Mouse (Mus musculus): ENCODE results near the gene Olfr322. TPM values are rescaled to one million over a fixed set of nuclear protein-coding genes. Genes with fewer than 3 reads are reported as not detected.

Olfr322 gene
- polyA plus RNA-seq (2012; ENCODE audit: insufficient read depth, insufficient read length, missing spikeins) = not detected in 2 replicates

DNA sequence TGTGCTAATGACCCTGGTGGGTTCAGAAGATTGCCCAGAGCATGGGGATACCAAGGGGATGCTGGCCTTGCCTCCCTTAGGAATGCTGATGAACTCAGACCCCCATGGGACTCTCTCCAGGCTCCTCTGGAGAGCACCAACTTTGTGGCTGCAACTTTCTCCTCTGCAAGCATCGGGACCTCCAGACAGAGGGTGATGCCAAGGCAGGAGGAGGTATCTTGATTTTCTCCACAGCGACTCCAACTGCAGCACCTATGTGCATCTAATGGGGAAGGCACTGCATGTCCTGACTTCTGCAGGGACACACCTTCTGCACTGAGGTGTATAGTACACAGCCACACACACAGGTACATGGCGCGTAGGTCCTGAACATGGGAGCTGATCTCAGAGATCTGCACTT is at the start of gene Olfr322:
Olfr322 (plus strand) TSS at position 187 of the 400 bp plus-strand sequence.
- Histone ChIP-seq H3K4me3 (ENCODE audit: insufficient read depth, low read depth, low read length) (no peak within 1 kb of the TSS), H3K27ac (replicated peaks; ENCODE audit: low read depth, low read length) (no peak within 1 kb of the TSS), H3K4me1 (ENCODE audit: control insufficient read depth, insufficient read depth, insufficient read length, low read length) (no peaks in the 10 kb centered on the region)

- no peak overlapping the region for H3K27ac ChIP-seq (replicated peaks; ENCODE audit: low read depth, low read length)
- no peak overlapping the region for H3K4me3 ChIP-seq (ENCODE audit: insufficient read depth, low read depth, low read length)
- H3K4me1 ChIP-seq (ENCODE audit: control insufficient read depth, insufficient read depth, insufficient read length, low read length) = no peaks in the 10 kb centered on the region
These were observed 45.2 kb upstream of the Olfr322 start for GRCm38 (mm10) chr11:58613359-58613758.

GRCm38 (mm10) chr11:58614526-58614925 is 44.1 kb upstream of the Olfr322 start:
- Histone ChIP-seq H3K27ac (replicated peaks; ENCODE audit: low read depth, low read length) (no peak overlapping the region), H3K4me3 (ENCODE audit: insufficient read depth, low read depth, low read length) (no peak overlapping the region), H3K4me1 (ENCODE audit: control insufficient read depth, insufficient read depth, insufficient read length, low read length) (no peaks in the 10 kb centered on the region)

- Histone ChIP-seq H3K4me3 (ENCODE audit: insufficient read depth, low read depth, low read length) (no peak within 1 kb of the TSS), H3K4me1 (ENCODE audit: control insufficient read depth, insufficient read depth, insufficient read length, low read length) (no peaks in the 10 kb centered on the region), H3K27ac (replicated peaks; ENCODE audit: low read depth, low read length) (no peak within 1 kb of the TSS)
These were observed 42.6 kb upstream of the Olfr322 start, which contains the start of gene 2210407C18Rik for GRCm38 (mm10) chr11:58615975-58616374. Gene 2210407C18Rik, minus strand, starts transcription at chr11:58616075.

DNA sequence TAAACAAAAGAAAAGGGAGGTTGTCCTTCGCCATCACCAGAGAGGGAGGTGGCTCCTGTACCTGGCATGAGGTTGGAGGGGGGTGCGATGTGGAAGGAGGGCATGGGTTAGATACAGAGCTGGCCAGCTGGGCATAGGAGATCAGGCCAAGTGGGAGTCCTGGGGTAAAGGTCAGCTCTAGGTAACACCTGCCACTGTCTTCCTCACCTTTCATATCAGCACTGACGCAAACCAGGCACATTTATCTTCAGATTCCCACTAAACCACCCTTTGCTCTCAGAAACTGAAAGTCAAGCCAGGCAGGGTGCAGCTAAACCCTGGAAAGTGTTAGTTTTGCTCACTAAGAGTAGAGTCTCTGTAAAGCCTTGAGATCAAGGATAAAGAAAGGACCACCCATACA is 40.2 kb upstream of the Olfr322 start:
- Histone ChIP-seq H3K27ac (replicated peaks; ENCODE audit: low read depth, low read length) (no peak overlapping the region), H3K4me1 (ENCODE audit: control insufficient read depth, insufficient read depth, insufficient read length, low read length) (no peaks in the 10 kb centered on the region), H3K4me3 (ENCODE audit: insufficient read depth, low read depth, low read length) (no peak overlapping the region)

DNA sequence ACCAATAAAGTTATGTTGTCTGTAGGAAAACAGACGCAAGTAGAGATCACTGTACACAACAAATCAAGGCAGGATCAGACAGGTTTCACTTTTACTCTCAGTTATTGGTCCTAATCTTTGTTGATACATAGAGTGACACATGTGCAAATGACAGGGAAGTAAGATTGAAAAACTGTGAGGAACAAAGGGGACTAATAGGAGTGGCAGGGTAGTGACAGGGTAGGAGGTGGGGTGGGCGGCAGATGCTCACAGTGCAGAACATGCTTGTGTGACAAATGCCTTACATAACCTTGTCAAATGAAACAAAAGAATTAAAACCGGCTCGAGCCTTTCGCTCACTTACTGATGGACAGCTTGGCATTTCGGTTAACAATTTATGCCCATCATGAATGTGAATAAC is 39.8 kb upstream of the Olfr322 start:
- H3K4me3 ChIP-seq (ENCODE audit: insufficient read depth, low read depth, low read length) = no peak overlapping the region
- no peak overlapping the region for H3K27ac ChIP-seq (replicated peaks; ENCODE audit: low read depth, low read length)
- no peaks in the 10 kb centered on the region for H3K4me1 ChIP-seq (ENCODE audit: control insufficient read depth, insufficient read depth, insufficient read length, low read length)

GRCm38 (mm10) chr11:58626146-58626545 is 32.4 kb upstream of the Olfr322 start:
- H3K27ac ChIP-seq (replicated peaks; ENCODE audit: low read depth, low read length) = no peak overlapping the region
- H3K4me3 ChIP-seq (ENCODE audit: insufficient read depth, low read depth, low read length) = no peak overlapping the region
- no peaks in the 10 kb centered on the region for H3K4me1 ChIP-seq (ENCODE audit: control insufficient read depth, insufficient read depth, insufficient read length, low read length)

DNA sequence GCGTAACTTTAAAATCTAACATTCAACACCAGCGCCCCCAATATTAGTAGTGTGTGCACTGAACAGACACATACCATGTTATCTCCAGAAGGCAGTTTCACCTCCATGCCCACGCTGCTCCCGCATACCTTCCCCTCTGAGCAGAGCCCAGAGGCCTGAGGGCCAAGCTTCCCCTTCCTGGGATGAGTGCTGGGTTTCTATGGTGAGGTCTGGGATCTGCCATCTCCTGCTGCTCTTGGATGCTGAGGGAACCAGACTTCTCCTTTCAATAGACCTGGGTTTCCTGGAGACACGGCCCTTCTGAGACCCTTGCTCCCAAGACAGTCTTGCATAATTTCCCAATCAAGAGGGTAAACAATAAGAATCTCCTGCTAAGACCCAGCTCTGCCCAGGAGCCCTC is 28.2 kb upstream of the Olfr322 start, which contains the start of gene Olfr323:
Olfr323 (minus strand) TSS at position 101 of the 400 bp plus-strand sequence.
- Histone ChIP-seq H3K4me3 (ENCODE audit: insufficient read depth, low read depth, low read length) (no peak within 1 kb of the TSS), H3K27ac (replicated peaks; ENCODE audit: low read depth, low read length) (no peak within 1 kb of the TSS), H3K4me1 (ENCODE audit: control insufficient read depth, insufficient read depth, insufficient read length, low read length) (no peaks in the 10 kb centered on the region)

DNA sequence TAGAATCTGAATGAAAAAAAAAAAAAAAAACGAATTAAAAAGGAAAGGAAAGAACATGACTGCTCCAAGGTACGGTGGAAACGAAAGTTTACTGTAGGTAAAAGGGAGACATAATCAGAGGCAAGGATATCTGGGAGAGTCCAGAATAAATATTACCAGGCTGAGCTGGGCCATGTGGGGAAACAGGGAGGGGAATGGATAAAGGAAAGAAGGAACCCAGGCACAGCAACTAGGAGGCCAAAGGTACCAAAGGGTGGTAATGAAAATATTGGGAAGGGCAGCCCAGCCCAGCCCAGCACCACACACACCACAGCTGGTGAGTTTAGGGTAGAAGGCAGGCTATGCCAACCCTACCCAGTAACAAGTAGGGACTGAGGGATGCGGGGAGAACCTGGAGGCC is 23.7 kb upstream of the Olfr322 start:
- H3K4me1 ChIP-seq (ENCODE audit: control insufficient read depth, insufficient read depth, insufficient read length, low read length) = no peaks in the 10 kb centered on the region; the same call in 1 of the 2 replicates
- H3K4me3 ChIP-seq (ENCODE audit: insufficient read depth, low read depth, low read length) = no peak overlapping the region
- H3K27ac ChIP-seq (replicated peaks; ENCODE audit: low read depth, low read length) = no peak overlapping the region

GRCm38 (mm10) chr11:58636376-58636977 is 22.1 kb upstream of the Olfr322 start:
- no peak overlapping the region for H3K4me3 ChIP-seq (ENCODE audit: insufficient read depth, low read depth, low read length)
- H3K27ac ChIP-seq (replicated peaks; ENCODE audit: low read depth, low read length) = no peak overlapping the region
- H3K4me1 ChIP-seq (ENCODE audit: control insufficient read depth, insufficient read depth, insufficient read length, low read length) = no peaks in the 10 kb centered on the region; the same call in 1 of the 2 replicates

- Histone ChIP-seq H3K4me1 (ENCODE audit: control insufficient read depth, insufficient read depth, insufficient read length, low read length) (no peaks in the 10 kb centered on the region; the same call in 1 of the 2 replicates), H3K27ac (replicated peaks; ENCODE audit: low read depth, low read length) (no peak overlapping the region), H3K4me3 (ENCODE audit: insufficient read depth, low read depth, low read length) (no peak overlapping the region)
These were observed 20.3 kb upstream of the Olfr322 start for GRCm38 (mm10) chr11:58638176-58638701.

DNA sequence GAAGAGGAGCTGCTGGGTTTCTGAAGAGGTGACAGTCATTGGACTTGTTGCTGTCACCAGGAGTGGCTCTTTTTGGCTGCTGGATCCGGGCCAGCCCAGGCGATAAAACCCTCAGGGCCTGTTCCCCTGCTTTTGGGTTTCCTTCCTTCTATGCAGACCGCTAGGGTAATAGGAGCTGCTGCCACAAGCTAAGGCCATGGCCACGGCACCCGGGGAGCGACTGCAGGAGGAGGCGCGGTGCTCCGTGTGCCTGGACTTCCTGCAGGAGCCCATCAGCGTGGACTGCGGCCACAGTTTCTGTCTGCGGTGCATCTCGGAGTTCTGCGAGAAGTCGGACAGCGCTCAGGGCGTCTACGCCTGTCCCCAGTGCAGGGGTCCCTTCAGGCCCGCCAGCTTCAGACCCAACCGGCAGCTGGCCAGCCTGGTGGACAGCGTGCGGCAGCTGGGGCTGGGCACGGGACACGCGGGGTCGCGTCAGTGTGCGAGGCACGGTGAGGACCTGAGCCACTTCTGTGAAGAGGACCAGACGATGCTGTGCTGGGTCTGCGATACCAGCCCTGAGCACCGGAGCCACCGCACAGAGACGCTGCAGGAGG is 18.2 kb upstream of the Olfr322 start, which contains the start of gene Trim58:
Trim58 (plus strand) TSS at position 194 of the 596 bp plus-strand sequence.
- Histone ChIP-seq H3K27ac (replicated peaks; ENCODE audit: low read depth, low read length) (no peak within 1 kb of the TSS), H3K4me3 (ENCODE audit: insufficient read depth, low read depth, low read length) (peak within 1 kb of the TSS; percentile 15; the same call in 1 of the 2 replicates), H3K4me1 (ENCODE audit: control insufficient read depth, insufficient read depth, insufficient read length, low read length) (no peaks in the 10 kb centered on the region; the same call in 1 of the 2 replicates)

DNA sequence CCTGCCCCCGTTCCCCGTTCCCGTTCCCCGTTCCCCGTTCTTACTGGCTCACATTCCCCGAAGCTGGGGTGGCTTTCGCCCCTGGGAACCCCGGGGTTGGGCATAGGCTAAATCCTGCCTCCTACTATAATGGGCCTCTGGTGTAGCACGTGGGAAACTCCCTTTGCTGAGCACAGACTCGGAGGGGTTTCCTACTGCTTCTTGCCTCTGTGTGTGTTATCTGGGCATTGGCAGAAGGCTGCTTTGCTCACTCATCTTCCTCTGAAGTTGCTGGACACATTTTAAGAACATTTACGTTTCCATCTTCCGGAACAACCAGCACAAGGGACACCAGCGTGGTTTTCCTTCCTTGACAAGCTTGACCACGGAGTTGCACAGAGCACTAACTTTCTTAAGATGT is 17.5 kb upstream of the Olfr322 start:
- H3K27ac ChIP-seq (replicated peaks; ENCODE audit: low read depth, low read length) = no peak overlapping the region
- H3K4me1 ChIP-seq (ENCODE audit: control insufficient read depth, insufficient read depth, insufficient read length, low read length) = no peaks in the 10 kb centered on the region; the same call in 1 of the 2 replicates
- H3K4me3 ChIP-seq (ENCODE audit: insufficient read depth, low read depth, low read length) = no peak overlapping the region

- Histone ChIP-seq H3K4me1 (ENCODE audit: control insufficient read depth, insufficient read depth, insufficient read length, low read length) (no peaks in the 10 kb centered on the region), H3K4me3 (ENCODE audit: insufficient read depth, low read depth, low read length) (no peak overlapping the region), H3K27ac (replicated peaks; ENCODE audit: low read depth, low read length) (no peak overlapping the region)
These were observed 16.8 kb upstream of the Olfr322 start for GRCm38 (mm10) chr11:58641638-58642358.

DNA sequence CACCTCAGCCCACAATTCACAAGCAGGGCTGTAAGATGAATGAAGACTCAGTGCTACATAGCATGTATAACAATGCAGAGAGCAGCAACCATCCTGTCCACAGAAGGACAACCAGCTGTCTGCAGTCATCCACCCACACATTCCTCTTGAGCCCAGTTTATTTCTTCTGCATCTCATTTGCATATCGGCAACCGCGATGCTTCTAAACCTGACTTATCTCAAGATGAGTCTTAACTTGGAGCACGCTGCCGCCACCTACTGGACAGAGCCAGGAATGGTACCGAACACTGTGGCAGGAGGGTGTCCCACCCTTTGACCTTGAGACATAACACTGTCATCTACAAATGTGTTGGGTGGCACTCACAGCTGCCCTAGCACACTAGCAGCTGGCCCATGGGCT is 15.2 kb upstream of the Olfr322 start:
- H3K4me3 ChIP-seq (ENCODE audit: insufficient read depth, low read depth, low read length) = no peak overlapping the region
- H3K4me1 ChIP-seq (ENCODE audit: control insufficient read depth, insufficient read depth, insufficient read length, low read length) = no peaks in the 10 kb centered on the region
- no peak overlapping the region for H3K27ac ChIP-seq (replicated peaks; ENCODE audit: low read depth, low read length)

All from brown adipose tissue, adult 24 weeks (tissue).